Mouse (Mus musculus): ENCODE measurements around the gene Hjurp. TPM values are rescaled to one million over a fixed set of nuclear protein-coding genes. Genes with fewer than 3 reads are reported as not detected.

Gene Hjurp
- total RNA-seq, 4 experiments from 2014 or later, result 33.0 to 55.0 (median 43.2) TPM

GRCm38 (mm10) chr1:88279111-88280005 lies 1.9 kb upstream of the Hjurp start:
- no peak for DNase-seq

GRCm38 (mm10) chr1:88277818-88278511 lies 532 bp upstream of the Hjurp start:
- DNase-seq, result no peak

GRCm38 (mm10) chr1:88276524-88277097 lies 822 bp downstream of the Hjurp start:
- DNase-seq, result no peak

- DNase-seq, result no peak
Measured at GRCm38 (mm10) chr1:88275698-88276523, 1.5 kb downstream of the Hjurp start.

GRCm38 (mm10) chr1:88275078-88275680 lies 2.3 kb downstream of the Hjurp start:
- DNase-seq, result no peak

GRCm38 (mm10) chr1:88274371-88275077 lies 2.9 kb downstream of the Hjurp start:
- no peak for DNase-seq

- no peak for DNase-seq
Measured at GRCm38 (mm10) chr1:88273832-88274231, 3.6 kb downstream of the Hjurp start.

GRCm38 (mm10) chr1:88273326-88273725 lies 4.1 kb downstream of the Hjurp start:
- no peak for DNase-seq

- DNase-seq, result no peak
Measured at GRCm38 (mm10) chr1:88272851-88273250, 4.6 kb downstream of the Hjurp start.

GRCm38 (mm10) chr1:88269539-88270309 lies 7.7 kb downstream of the Hjurp start:
- no peak for DNase-seq

GRCm38 (mm10) chr1:88268070-88268469 lies 9.4 kb downstream of the Hjurp start:
- no peak for DNase-seq

GRCm38 (mm10) chr1:88267489-88267888 lies 9.9 kb downstream of the Hjurp start:
- DNase-seq, result no peak

GRCm38 (mm10) chr1:88266123-88266522 lies 11.3 kb downstream of the Hjurp start:
- no peak for DNase-seq

GRCm38 (mm10) chr1:88264869-88265240 lies 12.6 kb downstream of the Hjurp start:
- DNase-seq, result no peak

GRCm38 (mm10) chr1:88264237-88264868 lies 13.1 kb downstream of the Hjurp start:
- DNase-seq, result no peak

GRCm38 (mm10) chr1:88263778-88264177 lies 13.7 kb downstream of the Hjurp start:
- DNase-seq, result no peak

GRCm38 (mm10) chr1:88262961-88263360 lies 14.5 kb downstream of the Hjurp start:
- no peak for DNase-seq

GRCm38 (mm10) chr1:88262255-88262654 lies 15.2 kb downstream of the Hjurp start:
- DNase-seq, result peak; percentile 81

- DNase-seq, result no peak
Measured at GRCm38 (mm10) chr1:88261706-88262105, 15.7 kb downstream of the Hjurp start.
